Comparison of ENCODE assay signal across 24 mouse cellular contexts in the genomic region with DNA sequence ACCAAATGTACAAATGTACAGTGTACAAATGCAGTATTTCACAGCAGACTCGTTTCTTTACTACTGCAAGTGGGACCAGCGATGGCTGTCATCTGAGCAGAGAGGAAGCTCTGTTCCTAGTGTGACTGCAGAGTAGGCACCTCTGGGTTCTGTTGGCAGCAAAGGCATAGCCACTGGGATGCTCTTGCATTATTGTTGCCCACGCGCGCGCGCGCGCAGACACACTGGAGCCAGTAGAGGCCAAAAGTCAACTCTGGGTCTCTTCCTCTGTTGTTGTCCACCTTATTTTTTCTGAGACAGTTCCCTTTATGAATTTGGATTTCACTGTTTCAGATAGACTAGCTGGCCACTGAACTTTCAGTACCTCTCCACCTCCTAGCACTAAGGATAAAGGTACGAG.
DNase-seq lines count a peak whose midpoint lies in the region; ATAC-seq and TF ChIP-seq lines count a peak whose summit lies in the region.
"Had no signal": no experiment of that assay in that cellular context is flagged by ENCODE, and none has a peak within 500 bp of the region (broad histone marks: within the 10 kb centered on the region; RNA-seq: fewer than 3 reads in every experiment).

No protein-coding gene starts in this region.

- no peaks in the 10 kb centered on the region for H3K36me3 ChIP-seq in liver, embryonic 16.5 days (ENCODE audit: control insufficient read depth, insufficient read depth)
- H3K36me3 ChIP-seq: embryonic facial prominence, embryonic 12.5 days; embryonic facial prominence, embryonic 15.5 days; hindbrain, embryonic 13.5 days had no signal

- H3K4me1 ChIP-seq in liver, embryonic 16.5 days (ENCODE audit: control insufficient read depth, low read depth, low read length): no peaks in the 10 kb centered on the region; the same call in 1 of the 2 replicates
- peaks cover 61% of the 10 kb centered on the region for H3K4me1 ChIP-seq in bone marrow macrophage, adult 2 months (ENCODE audit: control insufficient read depth, insufficient read depth, low read length)
- H3K4me1 ChIP-seq: embryonic facial prominence, embryonic 12.5 days; embryonic facial prominence, embryonic 15.5 days; hindbrain, embryonic 13.5 days had no signal

- ATAC-seq in liver, embryonic 16.5 days (ENCODE audit: low read depth): no peak
- ATAC-seq: activated CD4-positive, CD25-positive, alpha-beta regulatory T cell, adult 4 months; forebrain, embryonic 14.5 days; forebrain, postnatal 0 days; hindbrain, embryonic 16.5 days had no signal

- no peak for TF ChIP-seq POLR2A in bone marrow macrophage, adult 2 months (IDR thresholded peaks at IDR 0.05; ENCODE audit: borderline replicate concordance, low read depth, low read length)

- H3K9me3 ChIP-seq in liver, embryonic 16.5 days (replicated peaks; ENCODE audit: control insufficient read depth, low read length): no peaks in the 10 kb centered on the region
- H3K9me3 ChIP-seq: embryonic facial prominence, embryonic 12.5 days; embryonic facial prominence, embryonic 15.5 days; hindbrain, embryonic 13.5 days had no signal

- DNase-seq in heart, adult 11 months: peak; percentile 93
- DNase-seq in heart, adult 8-10 months (ENCODE audit: low spot score): no peak
- DNase-seq in liver: no peak
- DNase-seq in lung, postnatal 36 days: peak; percentile 69
- no peak for DNase-seq in lung, postnatal 10 days
- no peak for DNase-seq in embryo, embryonic 10 days (ENCODE audit: low spot score)
- DNase-seq: adrenal gland, adult 8-10 months; adrenal gland, postnatal 25 days; cerebellum, adult 18-20 months; cerebellum, adult 9-10 months; cerebellum, postnatal 14 days; forebrain, postnatal 0 days; gastrocnemius, adult 2 months; gastrocnemius, postnatal 14 days; heart, adult 2 months had no signal

- peaks cover 2% of the 10 kb centered on the region; the same call in 1 of the 2 replicates for H3K27me3 ChIP-seq in liver, embryonic 16.5 days (ENCODE audit: control insufficient read depth, insufficient read depth, low read depth, low read length)
- H3K27me3 ChIP-seq: embryonic facial prominence, embryonic 12.5 days; embryonic facial prominence, embryonic 15.5 days; hindbrain, embryonic 13.5 days had no signal

- 80% methylated on average over 10 of the region's 10 CpGs for WGBS in liver, embryonic 16.5 days (ENCODE audit: insufficient replicate concordance)

- H3K9ac ChIP-seq in liver, embryonic 16.5 days (ENCODE audit: low read depth, low read length): no peak overlapping the region
- H3K9ac ChIP-seq: embryonic facial prominence, embryonic 12.5 days; embryonic facial prominence, embryonic 15.5 days; forebrain, postnatal 0 days; hindbrain, embryonic 13.5 days had no signal

- no peak for TF ChIP-seq CTCF in bone marrow macrophage, adult 2 months (IDR thresholded peaks at IDR 0.05; ENCODE audit: low read depth, low read length)

- H3K27ac ChIP-seq in liver, embryonic 16.5 days (ENCODE audit: low read length): no peak overlapping the region
- H3K27ac ChIP-seq in bone marrow macrophage, adult 2 months (ENCODE audit: insufficient read depth, low read depth, low read length): peak overlapping the region; percentile 48
- H3K27ac ChIP-seq: embryonic facial prominence, embryonic 12.5 days; embryonic facial prominence, embryonic 15.5 days; gastrocnemius, adult 2 months; heart, adult 2 months; hindbrain, embryonic 13.5 days had no signal

- H3K4me3 ChIP-seq in liver, embryonic 16.5 days (ENCODE audit: low read depth, low read length): no peak overlapping the region
- H3K4me3 ChIP-seq in bone marrow macrophage, adult 2 months (ENCODE audit: insufficient read depth, low read length): peak overlapping the region; percentile 4; the same call in 1 of the 2 replicates
- H3K4me3 ChIP-seq: embryonic facial prominence, embryonic 12.5 days; embryonic facial prominence, embryonic 15.5 days; gastrocnemius, adult 2 months; heart, adult 2 months; hindbrain, embryonic 13.5 days had no signal

- peak overlapping the region; percentile 13; the same call in 1 of the 2 replicates for H3K4me2 ChIP-seq in liver, embryonic 16.5 days (ENCODE audit: low read depth, low read length)
- H3K4me2 ChIP-seq: embryonic facial prominence, embryonic 12.5 days; embryonic facial prominence, embryonic 15.5 days; heart, embryonic 11.5 days; hindbrain, embryonic 13.5 days had no signal

Comparison
In these comparisons a context has a peak if more than half of its experiments do, and no peak if none do; other contexts are left out.
1. DNase-seq: peak in heart, adult 11 months (single experiment) and lung, postnatal 36 days (single experiment); none in heart, adult 8-10 months (single experiment), liver (single experiment), lung, postnatal 10 days (single experiment) and embryo, embryonic 10 days (single experiment).